In the genomic region with DNA sequence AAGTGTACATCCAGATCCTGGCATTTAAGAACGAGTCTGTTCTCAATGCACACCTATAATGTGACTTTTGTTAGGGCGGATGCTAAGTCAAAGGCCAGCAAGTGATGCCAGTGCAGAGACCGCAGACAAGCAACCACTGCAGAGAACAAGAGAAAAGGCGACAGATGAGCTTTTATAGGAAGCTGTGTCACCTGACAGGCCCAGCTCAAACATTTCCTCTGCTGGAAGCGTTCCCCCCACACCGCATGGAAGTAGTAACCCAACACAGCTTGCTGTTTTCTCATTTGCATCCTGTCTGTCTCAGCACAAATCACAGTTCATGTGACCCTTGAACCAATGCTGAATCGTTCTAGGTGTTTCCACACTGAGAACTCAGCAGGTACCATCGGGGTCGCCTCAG, we compare ENCODE assay signal across 14 mouse cellular contexts. TPM values are rescaled to one million over a fixed set of nuclear protein-coding genes. Genes with fewer than 3 reads are reported as not detected.
A peak's percentile ranks its signal among the peaks of the same experiment; 100 is the strongest.
DNase-seq lines count a peak whose midpoint lies in the region; TF ChIP-seq lines count a peak whose summit lies in the region.
"Had no signal": no experiment of that assay in that cellular context is flagged by ENCODE, and none has a peak within 500 bp of the region (broad histone marks: within the 10 kb centered on the region; RNA-seq: fewer than 3 reads in every experiment).

No protein-coding gene starts in this region.

- WGBS in heart, embryonic 10.5 days: 68% methylated on average over 9 of the region's 9 CpGs
- WGBS in thymus, adult 2 months: 24% methylated on average over 9 of the region's 9 CpGs

- no peaks in the 10 kb centered on the region for H3K9me3 ChIP-seq in heart, embryonic 10.5 days
- H3K9me3 ChIP-seq: embryonic facial prominence, embryonic 15.5 days; stomach, embryonic 15.5 days had no signal

- H3K27ac ChIP-seq in heart, embryonic 10.5 days: no peak overlapping the region
- H3K27ac ChIP-seq in bone marrow macrophage, adult 2 months (ENCODE audit: insufficient read depth, low read depth, low read length): peak overlapping the region; percentile 57
- no peak overlapping the region for H3K27ac ChIP-seq in thymus, adult 2 months (ENCODE audit: control insufficient read depth, insufficient read depth, low read length)
- H3K27ac ChIP-seq in layer of hippocampus, adult 2 months: no peak overlapping the region
- H3K27ac ChIP-seq: embryonic facial prominence, embryonic 15.5 days; liver, embryonic 14.5 days; stomach, embryonic 15.5 days had no signal

- DNase-seq in heart, adult 11 months: peak; percentile 85
- DNase-seq in heart, embryonic 10.5 days (ENCODE audit: low spot score): no peak
- peak; percentile 63 for DNase-seq in CD4-positive helper T cell, adult 2 months (ENCODE audit: low read depth, low spot score)
- DNase-seq in thymus, adult 2 months: peak; percentile 39
- DNase-seq in right cerebral cortex, postnatal 4 days: no peak
- DNase-seq in layer of hippocampus, adult 2 months (ENCODE audit: low spot score in 2 of 2): no peak
- DNase-seq: adrenal gland, adult 2 months; gastrocnemius, postnatal 36 days; left cerebral cortex, postnatal 4 days had no signal

- peaks cover 60% of the 10 kb centered on the region for H3K4me1 ChIP-seq in heart, embryonic 10.5 days
- peaks cover 46% of the 10 kb centered on the region for H3K4me1 ChIP-seq in bone marrow macrophage, adult 2 months (ENCODE audit: control insufficient read depth, insufficient read depth, low read length)
- H3K4me1 ChIP-seq in thymus, adult 2 months (replicated peaks; ENCODE audit: control insufficient read depth, insufficient read depth, low read length): peaks cover 16% of the 10 kb centered on the region

- no peak for TF ChIP-seq POLR2A in bone marrow macrophage, adult 2 months (IDR thresholded peaks at IDR 0.05; ENCODE audit: borderline replicate concordance, low read depth, low read length)
- TF ChIP-seq POLR2A in thymus, adult 2 months (IDR thresholded peaks at IDR 0.05; ENCODE audit: control insufficient read depth, extremely low read depth, insufficient read depth, low read length, poor library complexity): no peak

- H3K27me3 ChIP-seq in heart, embryonic 10.5 days (ENCODE audit: insufficient read depth, poor library complexity, severe bottlenecking): no peaks in the 10 kb centered on the region
- H3K27me3 ChIP-seq in thymus, adult 2 months (ENCODE audit: control insufficient read depth, insufficient read depth, low read length): no peaks in the 10 kb centered on the region
- H3K27me3 ChIP-seq: CH12.LX; embryonic facial prominence, embryonic 15.5 days; stomach, embryonic 15.5 days had no signal

- H3K4me3 ChIP-seq in heart, embryonic 10.5 days: no peak overlapping the region
- no peak overlapping the region for H3K4me3 ChIP-seq in bone marrow macrophage, adult 2 months (ENCODE audit: insufficient read depth, low read length)
- H3K4me3 ChIP-seq in thymus, adult 2 months (ENCODE audit: control insufficient read depth, insufficient read depth, low read length): no peak overlapping the region
- H3K4me3 ChIP-seq in layer of hippocampus, adult 2 months: no peak overlapping the region
- H3K4me3 ChIP-seq: embryonic facial prominence, embryonic 15.5 days; stomach, embryonic 15.5 days had no signal

- no peaks in the 10 kb centered on the region for H3K36me3 ChIP-seq in heart, embryonic 10.5 days
- no peaks in the 10 kb centered on the region for H3K36me3 ChIP-seq in thymus, adult 2 months (ENCODE audit: control insufficient read depth, insufficient read depth, low read length)
- H3K36me3 ChIP-seq: embryonic facial prominence, embryonic 15.5 days; stomach, embryonic 15.5 days had no signal

- TF ChIP-seq CTCF in bone marrow macrophage, adult 2 months (IDR thresholded peaks at IDR 0.05; ENCODE audit: low read depth, low read length): no peak
- TF ChIP-seq CTCF in thymus, adult 2 months (IDR thresholded peaks at IDR 0.05; ENCODE audit: borderline replicate concordance, control insufficient read depth, extremely low read depth, insufficient read depth, low read length, poor library complexity): no peak
- no peak for TF ChIP-seq CTCF in layer of hippocampus, adult 2 months (conservative IDR thresholded peaks at IDR 0.05)

RNA-seq across cellular contexts. Expression of a gene that starts 51.8 kb away (rescaled TPM):
- 22.3 and 30.0 TPM in 2 replicates for polyA plus RNA-seq in heart, embryonic 10.5 days (2016; fragmentation: Nextera tagmentation; extraction: Ambion mirVana)
- polyA plus RNA-seq in bone marrow macrophage, adult 2 months (2012; ENCODE audit: insufficient read depth, insufficient read length, missing spikeins): 44.4 and 45.8 TPM in 2 replicates
- 4.1 and 5.0 TPM in 2 replicates for polyA plus RNA-seq in thymus, adult 2 months (2012; rRNA removed)
- total RNA-seq in layer of hippocampus, adult 2 months (2021): 10 to 100 TPM; 74.2 to 76.0 TPM

Comparison
In these comparisons a context has a peak if more than half of its experiments do, and no peak if none do; other contexts are left out.
1. DNase-seq: peak in heart, adult 11 months (single experiment), CD4-positive helper T cell, adult 2 months (single experiment) and thymus, adult 2 months (single experiment); none in heart, embryonic 10.5 days (single experiment), right cerebral cortex, postnatal 4 days (single experiment) and layer of hippocampus, adult 2 months (0 of 2).